Mouse (Mus musculus): ENCODE measurements around the gene Dgkh.
A peak's percentile ranks its signal among the peaks of the same experiment; 100 is the strongest.

Dgkh gene

GRCm38 (mm10) chr14:78722031-78722430 lies 10.5 kb downstream of the Dgkh start:
- DNase-seq (ENCODE audit: inconsistent ontology term) = no peak

- no peak for DNase-seq (ENCODE audit: inconsistent ontology term)
These were observed 16.5 kb downstream of the Dgkh start for GRCm38 (mm10) chr14:78716035-78716434.

- no peak for DNase-seq (ENCODE audit: inconsistent ontology term)
These were observed 19.9 kb downstream of the Dgkh start for GRCm38 (mm10) chr14:78712565-78713148.

- no peak for DNase-seq (ENCODE audit: inconsistent ontology term)
These were observed 21.9 kb downstream of the Dgkh start for GRCm38 (mm10) chr14:78710647-78711046.

- no peak for DNase-seq (ENCODE audit: inconsistent ontology term)
These were observed 27.0 kb downstream of the Dgkh start for GRCm38 (mm10) chr14:78705616-78706015.

GRCm38 (mm10) chr14:78703989-78704388 lies 28.6 kb downstream of the Dgkh start:
- no peak for DNase-seq (ENCODE audit: inconsistent ontology term)

GRCm38 (mm10) chr14:78703361-78703760 lies 29.2 kb downstream of the Dgkh start:
- no peak for DNase-seq (ENCODE audit: inconsistent ontology term)

- DNase-seq (ENCODE audit: inconsistent ontology term) = no peak
These were observed 30.5 kb downstream of the Dgkh start for GRCm38 (mm10) chr14:78702048-78702447.

- no peak for DNase-seq (ENCODE audit: inconsistent ontology term)
These were observed 31.1 kb downstream of the Dgkh start for GRCm38 (mm10) chr14:78701501-78701900.

GRCm38 (mm10) chr14:78701087-78701486 lies 31.5 kb downstream of the Dgkh start:
- DNase-seq (ENCODE audit: inconsistent ontology term) = no peak

- no peak for DNase-seq (ENCODE audit: inconsistent ontology term)
These were observed 32.9 kb downstream of the Dgkh start for GRCm38 (mm10) chr14:78699634-78700033.

- DNase-seq (ENCODE audit: inconsistent ontology term) = no peak
These were observed 33.4 kb downstream of the Dgkh start for GRCm38 (mm10) chr14:78699196-78699595.

- no peak for DNase-seq (ENCODE audit: inconsistent ontology term)
These were observed 38.5 kb downstream of the Dgkh start for GRCm38 (mm10) chr14:78694121-78694520.

GRCm38 (mm10) chr14:78692602-78693001 lies 40.0 kb downstream of the Dgkh start:
- no peak for DNase-seq (ENCODE audit: inconsistent ontology term)

GRCm38 (mm10) chr14:78691926-78692487 lies 40.6 kb downstream of the Dgkh start:
- DNase-seq (ENCODE audit: inconsistent ontology term) = no peak

- DNase-seq (ENCODE audit: inconsistent ontology term) = no peak
These were observed 41.7 kb downstream of the Dgkh start for GRCm38 (mm10) chr14:78690883-78691282.

- no peak for DNase-seq (ENCODE audit: inconsistent ontology term)
These were observed 42.2 kb downstream of the Dgkh start for GRCm38 (mm10) chr14:78690387-78690786.

GRCm38 (mm10) chr14:78689950-78690349 lies 42.6 kb downstream of the Dgkh start:
- DNase-seq (ENCODE audit: inconsistent ontology term) = no peak

- DNase-seq (ENCODE audit: inconsistent ontology term) = no peak
These were observed 44.9 kb downstream of the Dgkh start for GRCm38 (mm10) chr14:78687716-78688115.

GRCm38 (mm10) chr14:78686701-78687100 lies 45.9 kb downstream of the Dgkh start:
- no peak for DNase-seq (ENCODE audit: inconsistent ontology term)

- no peak for DNase-seq (ENCODE audit: inconsistent ontology term)
These were observed 48.4 kb downstream of the Dgkh start for GRCm38 (mm10) chr14:78684171-78684570.

- DNase-seq (ENCODE audit: inconsistent ontology term) = no peak
These were observed 53.6 kb downstream of the Dgkh start for GRCm38 (mm10) chr14:78678981-78679380.

GRCm38 (mm10) chr14:78677852-78678588 lies 54.6 kb downstream of the Dgkh start:
- peak; percentile 24 for DNase-seq (ENCODE audit: inconsistent ontology term)

All from Muller cell, postnatal 12 days (primary cell).